Mouse (Mus musculus) skeletal muscle tissue, adult 2 months (tissue): Measurements from ENCODE around the gene Olfr807.

Experiments
- DNase-seq: peaks from one replicate; pipeline ENCODE4 v3.0.0-alpha.2; 2012; ENCODE audit warnings: low read depth, low spot score

Olfr807 gene

GRCm38 (mm10) chr10:129757693-129758092 is at the start of gene Olfr807:
TSS of gene Olfr807 (minus strand) at chr10:129757793.
- no peak for DNase-seq

DNA sequence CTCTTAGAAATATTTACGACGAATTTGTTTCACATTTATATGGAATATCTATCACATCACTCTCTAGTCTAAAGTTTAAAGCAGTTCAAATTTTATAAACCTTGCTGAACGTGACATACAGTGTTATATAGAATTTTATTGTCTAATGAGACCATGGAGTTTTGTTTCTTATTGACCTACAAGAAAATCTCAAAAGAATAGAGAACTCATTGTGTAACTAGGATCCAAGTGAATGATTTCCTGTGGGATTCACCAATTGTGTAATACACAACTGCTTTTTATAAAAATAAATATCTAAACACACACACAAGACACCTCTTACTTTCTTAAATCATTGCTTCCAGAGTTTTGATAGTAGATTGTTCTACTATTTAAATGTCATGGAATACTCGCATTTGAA is 46.7 kb upstream of the Olfr807 start, which contains the start of gene Olfr811:
Gene Olfr811 (minus strand): TSS at position 101 of the 400 bp plus-strand sequence.
- no peak for DNase-seq

DNA sequence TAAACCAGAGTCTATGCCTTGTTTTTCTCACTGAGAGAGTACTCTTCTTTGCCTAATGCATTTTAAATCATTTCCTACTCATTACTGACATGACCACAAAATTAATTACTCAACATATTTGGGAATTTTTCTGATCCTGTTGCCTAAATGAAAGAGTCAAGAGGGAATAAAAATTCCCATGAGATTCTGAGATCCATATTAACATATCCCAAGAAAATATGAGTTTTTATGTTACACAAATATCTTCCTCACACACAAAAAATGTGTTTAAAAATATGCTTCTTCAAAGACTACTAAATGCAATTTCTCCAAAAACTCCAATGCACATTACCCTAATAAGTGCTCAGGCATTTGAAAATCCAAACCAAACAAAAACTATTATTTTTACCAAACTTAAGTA is 37.2 kb upstream of the Olfr807 start, which contains the start of gene Olfr810:
Gene Olfr810 (minus strand): TSS at position 101 of the 400 bp plus-strand sequence.
- no peak for DNase-seq

GRCm38 (mm10) chr10:129778123-129778522 is 20.5 kb upstream of the Olfr807 start:
- DNase-seq = peak; percentile 48

GRCm38 (mm10) chr10:129774338-129774737 is 16.7 kb upstream of the Olfr807 start, which contains the start of gene Olfr809:
TSS of gene Olfr809 (plus strand) at chr10:129774638.
- no peak for DNase-seq

DNA sequence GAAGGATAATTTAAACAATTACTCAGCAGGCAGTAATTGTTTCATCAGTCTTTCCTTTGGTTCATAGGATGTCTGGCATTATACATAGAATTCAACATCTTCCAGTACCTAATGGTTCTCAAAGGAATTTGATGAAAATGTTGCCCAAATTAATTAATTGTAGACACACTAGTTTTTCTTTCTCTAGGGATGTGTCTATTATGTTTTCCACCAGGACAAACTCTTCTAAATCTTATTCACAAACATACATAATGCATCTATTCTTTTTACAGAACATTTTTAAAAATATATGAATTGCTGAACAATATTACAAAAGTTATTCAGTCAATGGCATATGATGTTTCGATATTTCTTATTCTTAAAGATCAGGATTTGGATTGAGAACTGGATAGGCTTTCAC is 7.6 kb upstream of the Olfr807 start, which contains the start of gene Olfr808:
Gene Olfr808 (plus strand): TSS at position 301 of the 400 bp plus-strand sequence.
- DNase-seq = no peak

GRCm38 (mm10) chr10:129741821-129742220 is 15.8 kb downstream of the Olfr807 start, which contains the start of gene Olfr806:
TSS of gene Olfr806 (minus strand) at chr10:129741921.
- no peak for DNase-seq

GRCm38 (mm10) chr10:129729275-129729674 is 28.3 kb downstream of the Olfr807 start, which contains the start of gene Olfr805:
TSS of gene Olfr805 (minus strand) at chr10:129729375.
- no peak for DNase-seq
